Mouse (Mus musculus): ENCODE data around the gene Scgb2a2. TPM values are rescaled to one million over a fixed set of nuclear protein-coding genes. Genes with fewer than 3 reads are reported as not detected.

Scgb2a2 gene
- total RNA-seq, 1 experiment = not detected

DNA sequence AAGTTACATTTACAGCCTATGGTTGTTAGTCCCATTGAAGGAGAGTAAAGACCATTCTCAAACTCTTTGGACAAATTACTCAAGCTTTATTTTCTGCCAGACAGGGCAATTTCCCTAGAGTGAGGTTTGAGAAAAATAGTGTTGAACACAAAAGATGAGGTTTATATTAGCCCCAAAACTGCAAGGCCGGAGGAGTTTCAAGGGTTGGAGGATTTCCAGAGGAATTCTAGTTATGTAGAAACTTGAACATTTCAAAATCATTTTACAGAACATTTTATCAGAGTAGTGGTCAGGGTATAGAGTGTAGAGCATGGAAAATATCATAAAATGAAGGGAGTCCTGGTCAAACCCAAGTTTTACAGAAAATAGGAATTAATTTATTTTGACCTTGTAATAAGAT lies 17.5 kb downstream of the Scgb2a2 start:
- H3K9ac ChIP-seq (ENCODE audit: insufficient read depth, low read depth, low read length, poor library complexity, severe bottlenecking) = no peak overlapping the region
- H3K4me1 ChIP-seq (ENCODE audit: control insufficient read depth in 2 of 2, insufficient read depth in 2 of 2, low read length in 2 of 2, poor library complexity in 1 of 2) = peaks cover 0 to 3% of the 10 kb centered on the region in 2 experiments; a peak in 1 of 4 replicates
- TF ChIP-seq ZC3H11A (IDR thresholded peaks at IDR 0.05; ENCODE audit: borderline replicate concordance, low read depth, low read length) (no peak), CHD2 (IDR thresholded peaks at IDR 0.05; ENCODE audit: low read depth, low read length) (no peak), MAFK (IDR thresholded peaks at IDR 0.05; ENCODE audit: insufficient read depth, low read depth, low read length) (no peak), ZNF384 (IDR thresholded peaks at IDR 0.05; ENCODE audit: low read depth, low read length) (no peak), HCFC1 (IDR thresholded peaks at IDR 0.05; ENCODE audit: borderline replicate concordance, insufficient read depth, low read length) (no peak)
- no peak overlapping the region for H3K4me3 ChIP-seq (ENCODE audit: insufficient read depth in 1 of 2, low read depth in 1 of 2, low read length in 2 of 2, poor library complexity in 1 of 2, severe bottlenecking in 1 of 2)
- no peaks in the 10 kb centered on the region for H3K9me3 ChIP-seq (ENCODE audit: control insufficient read depth, insufficient read depth, low read depth, low read length)
- no peaks in the 10 kb centered on the region for H3K36me3 ChIP-seq (ENCODE audit: control insufficient read depth, insufficient read depth, low read length, poor library complexity, severe bottlenecking)
- no peak for DNase-seq (ENCODE audit: low read depth, low spot score)
- in situ Hi-C loops (cut with MboI; ENCODE audit: low sequenced_read_pairs in 2 of 2, unreplicated experiment in 2 of 2) = no loop called here
- H3K27ac ChIP-seq (ENCODE audit: insufficient read depth, low read depth, low read length, poor library complexity, severe bottlenecking) = no peak overlapping the region

GRCm38 (mm10) chr19:9865466-9865865 lies 18.1 kb downstream of the Scgb2a2 start:
- DNase-seq (ENCODE audit: low read depth, low spot score) = no peak
- no peak overlapping the region for H3K9ac ChIP-seq (ENCODE audit: insufficient read depth, low read depth, low read length, poor library complexity, severe bottlenecking)
- TF ChIP-seq ZC3H11A (IDR thresholded peaks at IDR 0.05; ENCODE audit: borderline replicate concordance, low read depth, low read length) (no peak), CHD2 (IDR thresholded peaks at IDR 0.05; ENCODE audit: low read depth, low read length) (no peak), ZNF384 (IDR thresholded peaks at IDR 0.05; ENCODE audit: low read depth, low read length) (no peak), MAFK (IDR thresholded peaks at IDR 0.05; ENCODE audit: insufficient read depth, low read depth, low read length) (no peak), HCFC1 (IDR thresholded peaks at IDR 0.05; ENCODE audit: borderline replicate concordance, insufficient read depth, low read length) (no peak)
- H3K9me3 ChIP-seq (ENCODE audit: control insufficient read depth, insufficient read depth, low read depth, low read length) = no peaks in the 10 kb centered on the region
- in situ Hi-C loops (cut with MboI; ENCODE audit: low sequenced_read_pairs in 2 of 2, unreplicated experiment in 2 of 2) = no loop called here
- H3K27ac ChIP-seq (ENCODE audit: insufficient read depth, low read depth, low read length, poor library complexity, severe bottlenecking) = no peak overlapping the region
- no peaks in the 10 kb centered on the region for H3K36me3 ChIP-seq (ENCODE audit: control insufficient read depth, insufficient read depth, low read length, poor library complexity, severe bottlenecking)
- H3K4me1 ChIP-seq (ENCODE audit: control insufficient read depth in 2 of 2, insufficient read depth in 2 of 2, low read length in 2 of 2, poor library complexity in 1 of 2) = peaks cover 0 to 3% of the 10 kb centered on the region in 2 experiments; a peak in 1 of 4 replicates
- no peak overlapping the region for H3K4me3 ChIP-seq (ENCODE audit: insufficient read depth in 1 of 2, low read depth in 1 of 2, low read length in 2 of 2, poor library complexity in 1 of 2, severe bottlenecking in 1 of 2)

DNA sequence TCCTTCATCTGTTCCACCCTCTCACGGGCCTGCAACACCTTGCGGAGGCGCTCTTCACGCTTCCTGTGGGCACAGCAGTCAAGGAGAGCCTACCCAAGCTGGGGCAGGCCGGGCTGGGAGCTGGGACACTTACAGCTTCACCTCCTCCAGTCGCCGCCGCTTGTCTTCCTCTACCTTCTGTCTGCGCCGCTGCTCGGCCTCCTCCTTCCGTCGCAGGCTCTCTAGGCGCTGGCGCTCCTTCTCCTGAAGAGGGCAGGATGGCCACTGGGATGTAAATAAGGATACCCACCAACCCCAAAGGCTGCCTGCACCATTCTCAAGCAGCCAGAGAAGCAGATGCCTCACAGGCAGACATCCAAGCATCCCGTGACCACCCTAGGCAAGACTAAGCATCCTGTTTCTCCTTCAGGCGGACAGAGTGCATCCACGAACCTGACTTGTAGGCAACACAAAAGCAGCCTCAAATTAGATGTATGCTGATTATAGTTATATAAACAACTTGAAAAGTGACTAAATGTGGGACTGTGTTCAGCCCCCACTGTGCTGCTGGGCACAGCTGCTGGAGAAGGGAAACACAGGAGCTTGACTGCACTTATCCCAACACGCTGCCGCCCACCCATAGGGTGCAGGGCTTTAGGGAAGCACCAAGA lies 30.9 kb downstream of the Scgb2a2 start:
- Histone ChIP-seq H3K4me3 (ENCODE audit: insufficient read depth in 1 of 2, low read depth in 1 of 2, low read length in 2 of 2, poor library complexity in 1 of 2, severe bottlenecking in 1 of 2) (no peak overlapping the region), H3K36me3 (ENCODE audit: control insufficient read depth, insufficient read depth, low read length, poor library complexity, severe bottlenecking) (peaks cover 75% of the 10 kb centered on the region), H3K9ac (ENCODE audit: insufficient read depth, low read depth, low read length, poor library complexity, severe bottlenecking) (no peak overlapping the region), H3K4me1 (ENCODE audit: control insufficient read depth in 2 of 2, insufficient read depth in 2 of 2, low read length in 2 of 2, poor library complexity in 1 of 2) (peaks cover 0 to 2% of the 10 kb centered on the region in 2 experiments; a peak in 1 of 4 replicates), H3K9me3 (ENCODE audit: control insufficient read depth, insufficient read depth, low read depth, low read length) (no peaks in the 10 kb centered on the region), H3K27ac (ENCODE audit: insufficient read depth, low read depth, low read length, poor library complexity, severe bottlenecking) (no peak overlapping the region)
- in situ Hi-C loops (cut with MboI; ENCODE audit: low sequenced_read_pairs in 2 of 2, unreplicated experiment in 2 of 2) = loop anchor here in 1 of 2 experiments (25.0 kb wide), 1 partner anchor 734 kb away; the partner anchor contains the start of genes Ddb1 and Tkfc
- DNase-seq (ENCODE audit: low read depth, low spot score) = no peak
- no peak for TF ChIP-seq MAFK (IDR thresholded peaks at IDR 0.05; ENCODE audit: insufficient read depth, low read depth, low read length)
- TF ChIP-seq ZC3H11A (IDR thresholded peaks at IDR 0.05; ENCODE audit: borderline replicate concordance, low read depth, low read length) = no peak
- TF ChIP-seq CHD2 (IDR thresholded peaks at IDR 0.05; ENCODE audit: low read depth, low read length) = no peak
- TF ChIP-seq HCFC1 (IDR thresholded peaks at IDR 0.05; ENCODE audit: borderline replicate concordance, insufficient read depth, low read length) = no peak
- no peak for TF ChIP-seq ZNF384 (IDR thresholded peaks at IDR 0.05; ENCODE audit: low read depth, low read length)

DNA sequence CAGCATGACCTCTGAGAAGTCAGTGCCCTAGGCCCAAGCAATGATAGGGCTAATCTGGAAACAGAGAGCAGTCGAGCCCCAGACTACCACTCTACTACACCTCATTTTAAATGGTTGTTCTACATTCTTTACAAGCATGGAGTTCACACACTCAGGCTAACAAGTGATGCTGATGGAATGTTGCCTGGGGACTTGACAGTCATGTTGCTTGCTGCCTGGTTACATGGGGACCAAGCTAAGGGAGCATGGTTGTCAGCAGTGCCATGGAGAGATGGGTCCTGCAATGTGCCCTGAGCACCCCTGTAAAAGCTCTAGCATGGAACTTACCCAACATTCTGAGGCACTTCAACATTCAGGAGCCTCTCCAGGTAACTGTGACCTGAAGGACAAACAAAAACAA lies 39.0 kb downstream of the Scgb2a2 start:
- no peak for DNase-seq (ENCODE audit: low read depth, low spot score)
- TF ChIP-seq ZNF384 (IDR thresholded peaks at IDR 0.05; ENCODE audit: low read depth, low read length) (no peak), HCFC1 (IDR thresholded peaks at IDR 0.05; ENCODE audit: borderline replicate concordance, insufficient read depth, low read length) (no peak), ZC3H11A (IDR thresholded peaks at IDR 0.05; ENCODE audit: borderline replicate concordance, low read depth, low read length) (no peak), CHD2 (IDR thresholded peaks at IDR 0.05; ENCODE audit: low read depth, low read length) (no peak), MAFK (IDR thresholded peaks at IDR 0.05; ENCODE audit: insufficient read depth, low read depth, low read length) (no peak)
- Histone ChIP-seq H3K9me3 (ENCODE audit: control insufficient read depth, insufficient read depth, low read depth, low read length) (no peaks in the 10 kb centered on the region), H3K4me1 (ENCODE audit: control insufficient read depth in 2 of 2, insufficient read depth in 2 of 2, low read length in 2 of 2, poor library complexity in 1 of 2) (peaks cover 2% of the 10 kb centered on the region in 2 experiments; a peak in 1 of 4 replicates), H3K9ac (ENCODE audit: insufficient read depth, low read depth, low read length, poor library complexity, severe bottlenecking) (no peak overlapping the region), H3K4me3 (ENCODE audit: insufficient read depth in 1 of 2, low read depth in 1 of 2, low read length in 2 of 2, poor library complexity in 1 of 2, severe bottlenecking in 1 of 2) (no peak overlapping the region), H3K27ac (ENCODE audit: insufficient read depth, low read depth, low read length, poor library complexity, severe bottlenecking) (no peak overlapping the region), H3K36me3 (ENCODE audit: control insufficient read depth, insufficient read depth, low read length, poor library complexity, severe bottlenecking) (peaks cover 59% of the 10 kb centered on the region)
- in situ Hi-C loops (cut with MboI; ENCODE audit: low sequenced_read_pairs in 2 of 2, unreplicated experiment in 2 of 2) = loop anchor here in 1 of 2 experiments (25.0 kb wide), 1 partner anchor 726 kb away; the partner anchor contains the start of genes Ddb1 and Tkfc
